Mouse (Mus musculus) kidney, adult 2 months (tissue): Measurements from ENCODE around the gene Gm16253.

Source experiments
- CTCF ChIP-seq: fragments of 200-500 bp; conservative IDR thresholded peaks from 2 replicates; pipeline ENCODE4 v1.5.1; 2011; ENCODE audit warnings: low read depth, mild to moderate bottlenecking, control low read depth, low read length, moderate library complexity, mixed read lengths; ENCODE audit not compliant: insufficient read depth, insufficient read length
- POLR2A ChIP-seq: fragments of 200-500 bp; IDR thresholded peaks from one replicate; pipeline ENCODE4 v1.6.1; 2011; ENCODE audit warnings: low read depth, low read length, control low read depth

GRCm38 (mm10) chr3:96534300-96534699 lies 42.5 kb upstream of the Gm16253 start:
- TF ChIP-seq CTCF (peak; percentile 24; the same call in 1 of the 2 replicates), POLR2A (no peak)
